Mouse (Mus musculus): ENCODE results near the gene Rhobtb1. TPM values are rescaled to one million over a fixed set of nuclear protein-coding genes. Genes with fewer than 3 reads are reported as not detected.

The Rhobtb1 gene
- polyA plus RNA-seq, 1 experiment from 2014 or later = 18.3 TPM

DNA sequence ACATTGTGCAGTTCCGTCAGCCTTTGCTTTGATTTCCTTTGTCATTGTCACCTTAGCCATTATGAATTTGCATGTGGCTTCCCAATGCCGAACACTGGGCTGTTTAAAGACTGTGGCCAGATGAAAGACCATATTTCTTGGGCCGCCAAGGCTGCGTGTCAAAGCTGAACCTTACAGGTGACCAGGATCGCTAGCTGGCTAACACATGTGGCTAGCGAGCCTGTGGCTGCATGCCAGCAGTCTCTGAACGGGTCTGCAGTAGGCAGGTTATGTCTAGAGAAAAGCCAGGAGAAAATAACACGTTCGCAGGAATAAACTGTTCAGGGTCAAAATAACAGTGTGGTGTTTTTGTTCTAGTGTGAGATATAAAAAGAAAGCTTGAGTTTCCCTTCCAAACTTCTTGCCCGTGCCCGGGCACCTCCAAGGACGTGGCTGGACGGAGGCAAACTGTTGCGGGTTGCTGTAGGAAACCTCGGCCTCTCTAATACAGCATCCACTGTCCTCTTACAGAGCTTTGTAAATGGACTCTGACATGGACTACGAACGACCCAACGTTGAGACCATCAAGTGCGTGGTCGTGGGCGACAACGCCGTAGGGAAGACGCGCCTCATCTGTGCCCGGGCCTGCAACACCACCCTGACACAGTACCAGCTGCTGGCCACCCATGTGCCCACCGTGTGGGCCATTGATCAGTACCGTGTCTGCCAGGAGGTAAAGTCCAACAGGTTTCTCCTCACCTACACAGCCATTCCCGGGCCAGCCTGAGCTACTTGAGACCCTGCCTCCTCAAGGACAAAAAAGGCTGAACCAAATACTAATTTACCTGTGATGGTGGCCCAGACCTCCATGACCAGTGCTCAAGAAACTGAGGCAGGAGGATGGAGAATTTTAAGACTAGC lies 97.3 kb downstream of the Rhobtb1 start:
- DNase-seq (ENCODE audit: low spot score) = no peak
- 93% methylated on average over 29 of the region's 29 CpGs for WGBS
- no peak overlapping the region for H3K4me3 ChIP-seq (ENCODE audit: low read depth, low read length)
- no peaks in the 10 kb centered on the region for H3K27me3 ChIP-seq (ENCODE audit: control insufficient read depth, insufficient read depth, low read length)
- no peak overlapping the region for H3K27ac ChIP-seq (ENCODE audit: low read depth, low read length)
- H3K9ac ChIP-seq (ENCODE audit: low read depth, low read length) = no peak overlapping the region
- no peak for ATAC-seq (ENCODE audit: low FRiP score)
- H3K36me3 ChIP-seq (ENCODE audit: control insufficient read depth, insufficient read depth, low read length) = no peaks in the 10 kb centered on the region
- no peaks in the 10 kb centered on the region for H3K9me3 ChIP-seq (ENCODE audit: control insufficient read depth, low read length)
- no peak overlapping the region for H3K4me2 ChIP-seq (replicated peaks; ENCODE audit: low read depth, low read length)
- no peaks in the 10 kb centered on the region for H3K4me1 ChIP-seq (replicated peaks; ENCODE audit: control insufficient read depth, insufficient read depth, low read length)

- no peak overlapping the region for H3K4me2 ChIP-seq (replicated peaks; ENCODE audit: low read depth, low read length)
- H3K9me3 ChIP-seq (ENCODE audit: control insufficient read depth, low read length) = no peaks in the 10 kb centered on the region
- DNase-seq (ENCODE audit: low spot score) (no peak), ATAC-seq (ENCODE audit: low FRiP score) (no peak)
- no peak overlapping the region for H3K27ac ChIP-seq (ENCODE audit: low read depth, low read length)
- no peaks in the 10 kb centered on the region for H3K27me3 ChIP-seq (ENCODE audit: control insufficient read depth, insufficient read depth, low read length)
- H3K36me3 ChIP-seq (ENCODE audit: control insufficient read depth, insufficient read depth, low read length) = no peaks in the 10 kb centered on the region
- WGBS = 93% methylated on average over 6 of the region's 6 CpGs
- no peak overlapping the region for H3K4me3 ChIP-seq (ENCODE audit: low read depth, low read length)
- H3K9ac ChIP-seq (ENCODE audit: low read depth, low read length) = no peak overlapping the region
- H3K4me1 ChIP-seq (replicated peaks; ENCODE audit: control insufficient read depth, insufficient read depth, low read length) = no peaks in the 10 kb centered on the region
Measured at GRCm38 (mm10) chr10:69251254-69251653, 100.0 kb downstream of the Rhobtb1 start.

- ATAC-seq (ENCODE audit: low FRiP score) (no peak), DNase-seq (ENCODE audit: low spot score) (no peak)
- Histone ChIP-seq H3K4me3 (ENCODE audit: low read depth, low read length) (no peak overlapping the region), H3K36me3 (ENCODE audit: control insufficient read depth, insufficient read depth, low read length) (no peaks in the 10 kb centered on the region), H3K27ac (ENCODE audit: low read depth, low read length) (no peak overlapping the region), H3K9me3 (ENCODE audit: control insufficient read depth, low read length) (no peaks in the 10 kb centered on the region), H3K4me2 (replicated peaks; ENCODE audit: low read depth, low read length) (no peak overlapping the region), H3K27me3 (ENCODE audit: control insufficient read depth, insufficient read depth, low read length) (no peaks in the 10 kb centered on the region), H3K4me1 (replicated peaks; ENCODE audit: control insufficient read depth, insufficient read depth, low read length) (no peaks in the 10 kb centered on the region), H3K9ac (ENCODE audit: low read depth, low read length) (no peak overlapping the region)
- WGBS = 90% methylated on average over 17 of the region's 17 CpGs
Measured at GRCm38 (mm10) chr10:69252112-69253074, 101.2 kb downstream of the Rhobtb1 start.

- Histone ChIP-seq H3K4me1 (replicated peaks; ENCODE audit: control insufficient read depth, insufficient read depth, low read length) (no peaks in the 10 kb centered on the region), H3K9me3 (ENCODE audit: control insufficient read depth, low read length) (no peaks in the 10 kb centered on the region), H3K4me3 (ENCODE audit: low read depth, low read length) (no peak overlapping the region), H3K9ac (ENCODE audit: low read depth, low read length) (no peak overlapping the region), H3K27ac (ENCODE audit: low read depth, low read length) (no peak overlapping the region), H3K27me3 (ENCODE audit: control insufficient read depth, insufficient read depth, low read length) (no peaks in the 10 kb centered on the region), H3K36me3 (ENCODE audit: control insufficient read depth, insufficient read depth, low read length) (no peaks in the 10 kb centered on the region), H3K4me2 (replicated peaks; ENCODE audit: low read depth, low read length) (no peak overlapping the region)
- 61% methylated on average over 5 of the region's 5 CpGs for WGBS
- ATAC-seq (ENCODE audit: low FRiP score) (no peak), DNase-seq (ENCODE audit: low spot score) (no peak)
Measured at GRCm38 (mm10) chr10:69253075-69253685, 101.9 kb downstream of the Rhobtb1 start.

GRCm38 (mm10) chr10:69253686-69254080 lies 102.4 kb downstream of the Rhobtb1 start:
- no peaks in the 10 kb centered on the region for H3K9me3 ChIP-seq (ENCODE audit: control insufficient read depth, low read length)
- no peak overlapping the region for H3K4me3 ChIP-seq (ENCODE audit: low read depth, low read length)
- 72% methylated on average over 5 of the region's 5 CpGs for WGBS
- no peak overlapping the region for H3K4me2 ChIP-seq (replicated peaks; ENCODE audit: low read depth, low read length)
- H3K9ac ChIP-seq (ENCODE audit: low read depth, low read length) = no peak overlapping the region
- DNase-seq (ENCODE audit: low spot score) (no peak), ATAC-seq (ENCODE audit: low FRiP score) (no peak)
- H3K36me3 ChIP-seq (ENCODE audit: control insufficient read depth, insufficient read depth, low read length) = no peaks in the 10 kb centered on the region
- peak overlapping the region; percentile 48; the same call in 1 of the 2 replicates for H3K27ac ChIP-seq (ENCODE audit: low read depth, low read length)
- H3K4me1 ChIP-seq (replicated peaks; ENCODE audit: control insufficient read depth, insufficient read depth, low read length) = no peaks in the 10 kb centered on the region
- no peaks in the 10 kb centered on the region for H3K27me3 ChIP-seq (ENCODE audit: control insufficient read depth, insufficient read depth, low read length)

- Histone ChIP-seq H3K4me3 (ENCODE audit: low read depth, low read length) (no peak overlapping the region), H3K9ac (ENCODE audit: low read depth, low read length) (no peak overlapping the region), H3K27me3 (ENCODE audit: control insufficient read depth, insufficient read depth, low read length) (no peaks in the 10 kb centered on the region), H3K36me3 (ENCODE audit: control insufficient read depth, insufficient read depth, low read length) (no peaks in the 10 kb centered on the region), H3K4me1 (replicated peaks; ENCODE audit: control insufficient read depth, insufficient read depth, low read length) (no peaks in the 10 kb centered on the region), H3K9me3 (ENCODE audit: control insufficient read depth, low read length) (no peaks in the 10 kb centered on the region), H3K27ac (ENCODE audit: low read depth, low read length) (peak overlapping the region; percentile 48; the same call in 1 of the 2 replicates), H3K4me2 (replicated peaks; ENCODE audit: low read depth, low read length) (no peak overlapping the region)
- peak; percentile 74 for ATAC-seq (ENCODE audit: low FRiP score)
- DNase-seq (ENCODE audit: low spot score) = peak; percentile 56
- WGBS = 17% methylated on average over 8 of the region's 8 CpGs
Measured at GRCm38 (mm10) chr10:69254390-69254847, 103.2 kb downstream of the Rhobtb1 start.

DNA sequence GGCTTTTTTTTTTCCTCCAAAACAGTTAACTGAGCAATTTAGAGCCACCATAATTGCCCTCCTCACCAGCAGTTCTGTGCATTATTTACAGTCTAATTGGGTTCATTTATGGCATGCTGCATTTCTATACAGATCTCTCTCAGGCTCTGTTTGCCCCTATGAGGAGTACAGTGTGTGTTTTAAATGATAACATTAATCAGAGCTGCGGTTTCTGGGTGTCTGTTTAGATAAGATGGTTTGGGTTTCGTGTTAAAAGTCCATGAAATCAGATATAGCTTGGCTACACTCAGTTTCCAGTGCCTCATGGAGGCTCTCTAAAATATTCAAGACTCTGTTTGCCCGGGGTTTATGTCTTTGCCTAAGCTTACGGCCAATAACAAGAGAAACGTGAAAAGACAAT lies 104.4 kb downstream of the Rhobtb1 start:
- Histone ChIP-seq H3K4me1 (replicated peaks; ENCODE audit: control insufficient read depth, insufficient read depth, low read length) (no peaks in the 10 kb centered on the region), H3K4me3 (ENCODE audit: low read depth, low read length) (no peak overlapping the region), H3K36me3 (ENCODE audit: control insufficient read depth, insufficient read depth, low read length) (no peaks in the 10 kb centered on the region), H3K27ac (ENCODE audit: low read depth, low read length) (no peak overlapping the region), H3K4me2 (replicated peaks; ENCODE audit: low read depth, low read length) (no peak overlapping the region), H3K9ac (ENCODE audit: low read depth, low read length) (no peak overlapping the region), H3K27me3 (ENCODE audit: control insufficient read depth, insufficient read depth, low read length) (no peaks in the 10 kb centered on the region), H3K9me3 (ENCODE audit: control insufficient read depth, low read length) (no peaks in the 10 kb centered on the region)
- WGBS = 71% methylated on average over 5 of the region's 5 CpGs
- ATAC-seq (ENCODE audit: low FRiP score) (no peak), DNase-seq (ENCODE audit: low spot score) (no peak)

DNA sequence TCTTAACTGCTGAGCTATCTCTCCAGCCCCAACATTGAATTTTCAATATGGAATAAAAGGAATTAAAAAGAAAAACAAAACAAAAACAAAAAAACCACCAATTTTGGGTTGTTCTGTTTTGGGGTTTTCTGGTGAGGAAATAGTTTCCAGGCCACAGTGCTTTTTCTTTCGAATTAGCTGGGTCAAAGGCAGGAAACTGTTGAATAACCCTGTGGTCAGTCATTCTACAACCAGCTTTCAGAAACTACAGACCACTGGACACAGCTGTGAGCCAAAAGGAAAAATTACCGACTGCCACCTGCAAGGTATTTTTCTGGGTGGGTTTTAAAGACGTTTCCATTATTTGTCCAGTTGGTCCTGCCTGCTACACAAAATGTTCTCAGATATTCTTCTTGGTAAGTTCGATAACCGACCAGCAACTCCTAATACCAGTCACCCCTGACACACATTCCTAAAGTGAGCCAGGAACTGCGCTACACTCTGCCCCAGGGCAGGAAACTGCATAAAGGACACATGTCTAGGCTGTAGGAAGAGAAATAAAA lies 106.4 kb downstream of the Rhobtb1 start:
- ATAC-seq (ENCODE audit: low FRiP score) (no peak), DNase-seq (ENCODE audit: low spot score) (no peak)
- no peak overlapping the region for H3K4me2 ChIP-seq (replicated peaks; ENCODE audit: low read depth, low read length)
- no peaks in the 10 kb centered on the region for H3K4me1 ChIP-seq (replicated peaks; ENCODE audit: control insufficient read depth, insufficient read depth, low read length)
- H3K36me3 ChIP-seq (ENCODE audit: control insufficient read depth, insufficient read depth, low read length) = no peaks in the 10 kb centered on the region
- H3K9ac ChIP-seq (ENCODE audit: low read depth, low read length) = no peak overlapping the region
- H3K9me3 ChIP-seq (ENCODE audit: control insufficient read depth, low read length) = no peaks in the 10 kb centered on the region
- no peak overlapping the region for H3K4me3 ChIP-seq (ENCODE audit: low read depth, low read length)
- WGBS = 88% methylated on average over 6 of the region's 6 CpGs
- no peak overlapping the region for H3K27ac ChIP-seq (ENCODE audit: low read depth, low read length)
- no peaks in the 10 kb centered on the region for H3K27me3 ChIP-seq (ENCODE audit: control insufficient read depth, insufficient read depth, low read length)

Data from hindbrain, embryonic 11.5 days (tissue).